Comparison of ENCODE assay signal across 14 mouse cellular contexts in genomic region chr16:90565182-90565581, GRCm38 (mm10).
DNase-seq lines count a peak whose midpoint lies in the region; ATAC-seq and TF ChIP-seq lines count a peak whose summit lies in the region.
"Had no signal": no experiment of that assay in that cellular context is flagged by ENCODE, and none has a peak within 500 bp of the region (broad histone marks: within the 10 kb centered on the region; RNA-seq: fewer than 3 reads in every experiment).

No protein-coding gene starts in this region.

- H3K27ac ChIP-seq in forebrain, embryonic 13.5 days = peak overlapping the region; percentile 35; the same call in 1 of the 2 replicates
- H3K27ac ChIP-seq in forebrain, embryonic 12.5 days = no peak overlapping the region
- H3K27ac ChIP-seq in layer of hippocampus, adult 2 months = no peak overlapping the region
- no peak overlapping the region for H3K27ac ChIP-seq in limb, embryonic 10.5 days
- H3K27ac ChIP-seq: intestine, embryonic 15.5 days had no signal

- DNase-seq in lung, postnatal 36 days = peak; percentile 15
- DNase-seq in lung, postnatal 4 days = no peak
- peak; percentile 68 for DNase-seq in brain, adult 2 months (ENCODE audit: low read depth, low spot score)
- DNase-seq in layer of hippocampus, adult 2 months (ENCODE audit: low spot score in 2 of 2) = peak; percentile 45 to 46
- DNase-seq in cerebellum, postnatal 14 days = no peak
- no peak for DNase-seq in limb, embryonic 10.5 days (ENCODE audit: low spot score)
- DNase-seq: cerebellum, adult 11 months; heart, adult 11 months; kidney, postnatal 14 days; liver; thymus, adult 2 months had no signal

- no peak overlapping the region for H3K4me2 ChIP-seq in forebrain, embryonic 13.5 days
- H3K4me2 ChIP-seq in forebrain, embryonic 12.5 days = no peak overlapping the region
- H3K4me2 ChIP-seq: intestine, embryonic 15.5 days had no signal

- H3K4me3 ChIP-seq in forebrain, embryonic 13.5 days = no peak overlapping the region
- H3K4me3 ChIP-seq in forebrain, embryonic 12.5 days (replicated peaks) = no peak overlapping the region
- no peak overlapping the region for H3K4me3 ChIP-seq in layer of hippocampus, adult 2 months
- H3K4me3 ChIP-seq in limb, embryonic 10.5 days = no peak overlapping the region
- H3K4me3 ChIP-seq: intestine, embryonic 15.5 days had no signal

- peak; percentile 67 for ATAC-seq in forebrain, embryonic 13.5 days
- no peak for ATAC-seq in forebrain, embryonic 12.5 days (ENCODE audit: low FRiP score)
- ATAC-seq: intestine, embryonic 15.5 days had no signal

- peaks cover 6% of the 10 kb centered on the region; the same call in 1 of the 2 replicates for H3K4me1 ChIP-seq in forebrain, embryonic 13.5 days
- no peaks in the 10 kb centered on the region for H3K4me1 ChIP-seq in forebrain, embryonic 12.5 days
- no peaks in the 10 kb centered on the region for H3K4me1 ChIP-seq in limb, embryonic 10.5 days
- H3K4me1 ChIP-seq: intestine, embryonic 15.5 days had no signal

- no peaks in the 10 kb centered on the region for H3K36me3 ChIP-seq in forebrain, embryonic 13.5 days (ENCODE audit: poor library complexity, severe bottlenecking)
- no peaks in the 10 kb centered on the region for H3K36me3 ChIP-seq in forebrain, embryonic 12.5 days (replicated peaks)
- no peaks in the 10 kb centered on the region for H3K36me3 ChIP-seq in limb, embryonic 10.5 days
- H3K36me3 ChIP-seq: intestine, embryonic 15.5 days had no signal

- no peak for TF ChIP-seq CTCF in layer of hippocampus, adult 2 months (conservative IDR thresholded peaks at IDR 0.05)

- H3K9me3 ChIP-seq in forebrain, embryonic 13.5 days (replicated peaks) = no peaks in the 10 kb centered on the region
- no peaks in the 10 kb centered on the region for H3K9me3 ChIP-seq in forebrain, embryonic 12.5 days
- H3K9me3 ChIP-seq in limb, embryonic 10.5 days (replicated peaks) = no peaks in the 10 kb centered on the region
- H3K9me3 ChIP-seq: intestine, embryonic 15.5 days had no signal

- 47% methylated on average over 2 of the region's 2 CpGs for WGBS in forebrain, embryonic 13.5 days
- WGBS in forebrain, embryonic 12.5 days = 71% methylated on average over 2 of the region's 2 CpGs
- WGBS in limb, embryonic 10.5 days = 89% methylated on average over 2 of the region's 2 CpGs

- H3K27me3 ChIP-seq in forebrain, embryonic 13.5 days = no peaks in the 10 kb centered on the region
- H3K27me3 ChIP-seq in forebrain, embryonic 12.5 days = no peaks in the 10 kb centered on the region
- no peaks in the 10 kb centered on the region for H3K27me3 ChIP-seq in limb, embryonic 10.5 days (ENCODE audit: low read depth, poor library complexity, severe bottlenecking)
- H3K27me3 ChIP-seq: intestine, embryonic 15.5 days had no signal

- H3K9ac ChIP-seq in forebrain, embryonic 13.5 days = no peak overlapping the region
- no peak overlapping the region for H3K9ac ChIP-seq in forebrain, embryonic 12.5 days
- H3K9ac ChIP-seq: intestine, embryonic 15.5 days had no signal

Comparison
In these comparisons a context has a peak if more than half of its experiments do, and no peak if none do; other contexts are left out.
1. DNase-seq: peak in lung, postnatal 36 days (single experiment), brain, adult 2 months (single experiment) and layer of hippocampus, adult 2 months (2 of 2); none in lung, postnatal 4 days (0 of 2), cerebellum, postnatal 14 days (0 of 2) and limb, embryonic 10.5 days (single experiment).